Mouse (Mus musculus) embryonic facial prominence, embryonic 13.5 days (tissue): ENCODE results near the gene Rps19. TPM values are rescaled to one million over a fixed set of nuclear protein-coding genes. Genes with fewer than 3 reads are reported as not detected.

Experiments
- ATAC-seq: fragments of 200-750 bp; cut with Nextera tagmentation; 2 replicates; pipeline ENCODE4 v1.8.0; 2017; ENCODE audit warnings: low read depth; ENCODE audit not compliant: insufficient number of reproducible peaks, insufficient read depth, low FRiP score, low TSS enrichment
- H3K27ac ChIP-seq: fragments of 300-500 bp; sonication (generic); 2 replicates; pipeline ENCODE4 v1.5.1; 2015; ENCODE audit warnings: moderate library complexity, mild to moderate bottlenecking, inconsistent platforms
- H3K27me3 ChIP-seq: fragments of 300-500 bp; sonication (generic); 2 replicates; pipeline ENCODE4 v1.6.1; 2015; ENCODE audit warnings: mild to moderate bottlenecking, inconsistent platforms
- H3K36me3 ChIP-seq: fragments of 300-500 bp; sonication (generic); 2 replicates; pipeline ENCODE4 v1.6.1; 2015; ENCODE audit warnings: mild to moderate bottlenecking, inconsistent platforms
- H3K4me1 ChIP-seq: fragments of 300-500 bp; sonication (generic); 2 replicates; pipeline ENCODE4 v1.6.1; 2015; ENCODE audit warnings: inconsistent platforms
- H3K4me2 ChIP-seq: fragments of 300-500 bp; sonication (generic); 2 replicates; pipeline ENCODE4 v1.6.1; 2015; ENCODE audit warnings: moderate library complexity, mild to moderate bottlenecking, inconsistent platforms
- H3K4me3 ChIP-seq: fragments of 300-500 bp; sonication (generic); 2 replicates; pipeline ENCODE4 v1.5.1; 2015; ENCODE audit warnings: mild to moderate bottlenecking, inconsistent platforms
- H3K9ac ChIP-seq: fragments of 300-500 bp; sonication (generic); 2 replicates; pipeline ENCODE4 v1.6.1; 2015; ENCODE audit warnings: mild to moderate bottlenecking, inconsistent platforms
- H3K9me3 ChIP-seq: fragments of 300-500 bp; sonication (generic); 2 replicates; pipeline ENCODE4 v1.6.1; 2016; ENCODE audit warnings: inconsistent platforms
- WGBS: fragments of 180-500 bp; shearing (Covaris S2); methylation state at CpG from one replicate; pipeline ENCODE4 v1.1.7; 2015; ENCODE audit warnings: mixed read lengths; 5-methylcytosine and 5-hydroxymethylcytosine counted together
- polyA plus RNA-seq: library from polyadenylated mRNA; unstranded; fragments of >200 nt; fragmentation: Nextera tagmentation; extraction: Ambion mirVana; gene quantifications from 2 replicates; pipeline ENCODE4 v1.2.1, GENCODE M21; 2015

The Rps19 gene
- polyA plus RNA-seq, 1 experiment from 2014 or later: 3,152 TPM

GRCm38 (mm10) chr7:24904070-24904483 is 19.9 kb downstream of the Rps19 start:
- H3K27me3 ChIP-seq: no peaks in the 10 kb centered on the region
- ATAC-seq: peak; percentile 95
- peak overlapping the region; percentile 76 for H3K4me2 ChIP-seq
- H3K9me3 ChIP-seq: no peaks in the 10 kb centered on the region
- peaks cover 48% of the 10 kb centered on the region for H3K4me1 ChIP-seq
- peak overlapping the region; percentile 85 for H3K9ac ChIP-seq
- under 1% methylated on average over 29 of the region's 30 CpGs for WGBS
- H3K36me3 ChIP-seq: peaks cover 17% of the 10 kb centered on the region
- H3K4me3 ChIP-seq: peak overlapping the region; percentile 81
- peak overlapping the region; percentile 87 for H3K27ac ChIP-seq

DNA sequence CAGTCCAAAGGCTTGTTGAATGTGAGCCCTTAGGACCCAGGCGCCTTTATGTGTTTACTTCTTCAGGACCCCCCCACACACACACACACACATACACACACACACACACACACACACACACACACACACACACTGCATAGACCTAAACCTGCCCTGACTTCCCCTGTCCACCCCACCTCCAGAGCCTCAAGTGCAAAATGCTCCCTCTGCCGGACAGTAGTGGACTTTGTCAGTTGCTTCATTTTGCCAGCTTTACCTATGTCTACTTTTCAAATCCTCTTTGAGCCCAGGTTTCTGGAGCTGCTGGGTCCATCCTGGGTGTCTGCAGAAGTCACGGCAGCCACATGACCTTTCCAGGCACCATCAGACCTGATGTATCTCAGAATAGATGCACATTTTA is 20.8 kb downstream of the Rps19 start:
- Histone ChIP-seq H3K27me3 (no peaks in the 10 kb centered on the region), H3K27ac (peak overlapping the region; percentile 76; the same call in 1 of the 2 replicates), H3K4me2 (peak overlapping the region; percentile 76), H3K4me3 (peak overlapping the region; percentile 81), H3K36me3 (peaks cover 23% of the 10 kb centered on the region), H3K9me3 (no peaks in the 10 kb centered on the region), H3K4me1 (peaks cover 48% of the 10 kb centered on the region), H3K9ac (peak overlapping the region; percentile 85)
- ATAC-seq: no peak
- 21% methylated on average over 3 of the region's 3 CpGs for WGBS

GRCm38 (mm10) chr7:24906551-24906950 is 22.4 kb downstream of the Rps19 start:
- peaks cover 35% of the 10 kb centered on the region for H3K36me3 ChIP-seq
- H3K4me2 ChIP-seq: peak overlapping the region; percentile 37
- H3K9me3 ChIP-seq: no peaks in the 10 kb centered on the region
- ATAC-seq: no peak
- H3K9ac ChIP-seq: peak overlapping the region; percentile 85
- no peak overlapping the region; the same call in 1 of the 2 replicates for H3K4me3 ChIP-seq
- H3K27ac ChIP-seq: peak overlapping the region; percentile 62
- H3K4me1 ChIP-seq: peaks cover 48% of the 10 kb centered on the region
- WGBS: 31% methylated on average over 6 of the region's 6 CpGs
- no peaks in the 10 kb centered on the region for H3K27me3 ChIP-seq

GRCm38 (mm10) chr7:24907211-24907748 is 23.1 kb downstream of the Rps19 start:
- peaks cover 44% of the 10 kb centered on the region for H3K4me1 ChIP-seq
- H3K36me3 ChIP-seq: peaks cover 42% of the 10 kb centered on the region
- H3K27me3 ChIP-seq: no peaks in the 10 kb centered on the region
- peak overlapping the region; percentile 85 for H3K9ac ChIP-seq
- 11% methylated on average over 13 of the region's 13 CpGs for WGBS
- 0 out of 2 replicates have a peak, but pooled peaks have one; percentile 26 for ATAC-seq
- peak overlapping the region; percentile 62 for H3K27ac ChIP-seq
- H3K4me2 ChIP-seq: peak overlapping the region; percentile 37
- H3K4me3 ChIP-seq: no peak overlapping the region
- H3K9me3 ChIP-seq: no peaks in the 10 kb centered on the region

DNA sequence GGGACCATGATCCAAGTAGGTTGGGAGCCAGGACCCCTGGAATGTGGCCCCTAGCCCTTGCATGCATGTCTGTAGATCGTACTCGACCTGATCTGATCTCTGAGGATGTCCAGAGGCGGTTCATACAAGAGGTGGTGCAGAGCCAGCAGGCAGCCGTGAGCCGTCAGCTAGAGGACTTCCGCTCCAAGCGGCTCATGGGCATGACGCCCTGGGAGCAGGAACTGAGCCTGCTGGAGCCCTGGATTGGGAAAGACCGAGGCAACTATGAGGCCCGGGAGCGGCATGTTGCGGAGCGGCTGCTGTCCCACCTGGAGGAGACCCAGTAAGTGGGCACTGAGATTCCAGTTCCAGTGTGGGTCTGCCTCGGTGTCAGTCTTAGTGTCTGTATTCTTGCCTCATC is 28.3 kb downstream of the Rps19 start:
- H3K4me2 ChIP-seq: no peak overlapping the region
- no peak overlapping the region for H3K4me3 ChIP-seq
- H3K9ac ChIP-seq: no peak overlapping the region
- no peak overlapping the region for H3K27ac ChIP-seq
- H3K9me3 ChIP-seq: no peaks in the 10 kb centered on the region
- H3K36me3 ChIP-seq: peaks cover 68% of the 10 kb centered on the region
- no peak for ATAC-seq
- H3K27me3 ChIP-seq: no peaks in the 10 kb centered on the region
- H3K4me1 ChIP-seq: peaks cover 6% of the 10 kb centered on the region
- WGBS: 92% methylated on average over 14 of the region's 14 CpGs

DNA sequence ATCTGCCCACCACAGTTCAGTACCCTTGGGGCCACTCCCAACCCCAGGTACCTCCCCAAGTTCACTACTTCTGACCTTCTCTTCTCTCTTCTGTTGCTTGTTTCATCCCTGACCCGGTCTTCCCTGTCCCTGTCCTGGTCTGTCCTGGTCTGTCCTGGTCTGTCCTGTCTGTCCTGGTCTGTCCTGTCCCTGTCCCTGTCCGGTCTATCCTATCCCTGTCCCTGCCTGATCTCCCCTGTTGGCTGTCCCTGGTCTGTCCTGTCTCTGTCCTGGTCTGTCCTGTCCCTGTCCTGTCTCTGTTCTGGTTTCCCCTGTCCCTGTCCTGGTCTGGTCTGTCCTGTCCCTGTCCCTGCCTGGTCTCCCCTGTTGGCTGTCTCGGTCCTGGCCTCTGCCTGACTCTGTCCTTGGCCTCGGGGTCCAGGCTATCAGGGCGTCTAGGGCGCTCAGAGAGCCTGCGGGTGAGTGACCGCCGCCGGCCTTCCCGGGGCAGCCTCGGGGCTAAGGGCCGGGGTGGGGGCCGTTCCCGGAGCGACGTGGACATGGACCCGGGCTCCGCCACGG is 34.7 kb downstream of the Rps19 start:
- Histone ChIP-seq H3K4me2 (no peak overlapping the region), H3K36me3 (peaks cover 73% of the 10 kb centered on the region), H3K4me1 (no peaks in the 10 kb centered on the region), H3K27ac (no peak overlapping the region), H3K9me3 (no peaks in the 10 kb centered on the region), H3K27me3 (no peaks in the 10 kb centered on the region), H3K9ac (no peak overlapping the region), H3K4me3 (no peak overlapping the region)
- peak; percentile 62; the same call in 1 of the 2 replicates for ATAC-seq
- WGBS: 89% methylated on average over 20 of the region's 20 CpGs

DNA sequence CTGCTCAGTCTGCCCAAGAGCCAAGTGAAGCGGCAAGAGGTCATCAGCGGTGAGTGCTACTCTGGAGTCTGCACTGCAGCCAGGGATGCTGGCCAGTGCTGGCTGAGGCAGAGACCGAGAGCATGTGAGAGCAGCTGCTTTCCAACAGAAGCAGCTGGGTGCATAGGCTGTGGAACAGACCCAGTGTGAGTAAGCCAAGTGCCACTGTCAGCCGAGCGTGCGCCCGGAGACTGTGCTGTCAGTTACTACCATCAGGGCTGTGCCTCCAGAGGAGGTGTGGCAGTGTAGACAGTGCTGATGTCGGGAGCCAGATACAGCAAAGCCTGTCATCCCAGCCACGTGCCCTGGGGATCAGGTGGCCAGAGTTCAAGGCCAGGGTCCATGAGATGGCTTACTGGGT is 35.6 kb downstream of the Rps19 start:
- no peak for ATAC-seq
- WGBS: 86% methylated on average over 9 of the region's 9 CpGs
- no peak overlapping the region for H3K9ac ChIP-seq
- H3K36me3 ChIP-seq: peaks cover 82% of the 10 kb centered on the region
- no peak overlapping the region for H3K4me3 ChIP-seq
- H3K27ac ChIP-seq: no peak overlapping the region
- H3K9me3 ChIP-seq: no peaks in the 10 kb centered on the region
- H3K4me2 ChIP-seq: no peak overlapping the region
- H3K4me1 ChIP-seq: no peaks in the 10 kb centered on the region
- H3K27me3 ChIP-seq: no peaks in the 10 kb centered on the region

- Histone ChIP-seq H3K27me3 (peaks cover 79% of the 10 kb centered on the region), H3K27ac (no peak overlapping the region), H3K4me1 (peaks cover 22% of the 10 kb centered on the region), H3K36me3 (peaks cover 20% of the 10 kb centered on the region), H3K4me3 (no peak overlapping the region), H3K9ac (no peak overlapping the region), H3K9me3 (no peaks in the 10 kb centered on the region), H3K4me2 (no peak overlapping the region)
- ATAC-seq: no peak
- WGBS: 49% methylated on average over 6 of the region's 6 CpGs
Observed at GRCm38 (mm10) chr7:24930475-24930874, 46.3 kb downstream of the Rps19 start.

DNA sequence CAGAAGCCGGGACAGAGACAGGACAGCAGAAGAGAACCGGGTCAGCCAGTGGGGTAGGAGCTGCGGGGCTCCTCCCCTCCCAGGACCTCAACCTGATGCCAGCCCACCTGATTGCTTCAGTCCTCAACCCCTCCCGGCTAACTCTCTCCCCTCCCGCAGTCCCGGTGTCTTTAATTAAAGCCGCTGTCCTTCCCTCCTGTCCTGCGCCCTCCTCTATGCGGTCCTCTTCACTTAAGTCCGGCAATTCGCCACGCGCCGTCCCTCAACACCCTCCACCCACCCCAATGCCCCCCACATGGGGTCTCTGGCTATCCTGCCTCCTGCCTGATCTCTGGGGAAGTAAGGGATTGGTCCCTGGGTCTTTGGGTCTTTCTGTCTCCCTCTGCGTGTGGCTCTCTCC is 47.5 kb downstream of the Rps19 start:
- Histone ChIP-seq H3K9ac (no peak overlapping the region), H3K27me3 (peaks cover 91% of the 10 kb centered on the region), H3K27ac (no peak overlapping the region), H3K36me3 (peaks cover 9% of the 10 kb centered on the region), H3K9me3 (no peaks in the 10 kb centered on the region), H3K4me1 (peaks cover 22% of the 10 kb centered on the region), H3K4me2 (no peak overlapping the region), H3K4me3 (no peak overlapping the region)
- WGBS: 1% methylated on average over 15 of the region's 15 CpGs
- ATAC-seq: no peak

Other genes starting within 250 kb of the Rps19 start
- 13.7 and 16.0 TPM in 2 replicates for gene Lypd3, start 247.8 kb upstream of the Rps19 start, polyA plus RNA-seq
- not detected in 2 replicates for gene Tex101, start 207.7 kb upstream of the Rps19 start, polyA plus RNA-seq
- not detected in 2 replicates for gene BC049730, start 175.1 kb upstream of the Rps19 start, polyA plus RNA-seq
- not detected in 2 replicates for gene Gm4763, start 157.5 kb upstream of the Rps19 start, polyA plus RNA-seq
- gene Cd177, start 124.1 kb upstream of the Rps19 start, polyA plus RNA-seq: 0.35 and 0.77 TPM in 2 replicates
- gene Ceacam10, start 107.2 kb upstream of the Rps19 start, polyA plus RNA-seq: 0.56 and 0.74 TPM in 2 replicates
- 19.6 and 35.1 TPM in 2 replicates for gene Gm9844, start 22.2 kb upstream of the Rps19 start, polyA plus RNA-seq
- gene Lypd4, start 14.4 kb upstream of the Rps19 start, polyA plus RNA-seq: not detected in 2 replicates
- not detected in 2 replicates for gene Dmrtc2, start 14.3 kb upstream of the Rps19 start, polyA plus RNA-seq
- gene Cd79a, start 13.0 kb downstream of the Rps19 start, polyA plus RNA-seq: 0.41 and 0.89 TPM in 2 replicates
- gene Arhgef1, start 18.5 kb downstream of the Rps19 start, polyA plus RNA-seq: 115 and 122 TPM in 2 replicates
- gene Gm4881, start 60.1 kb downstream of the Rps19 start, polyA plus RNA-seq: not detected in 2 replicates
- 141 and 163 TPM in 2 replicates for gene Rabac1, start 88.4 kb downstream of the Rps19 start, polyA plus RNA-seq
- 2.0 and 2.3 TPM in 2 replicates for gene Atp1a3, start 121.6 kb downstream of the Rps19 start, polyA plus RNA-seq
- 9.8 and 11.2 TPM in 2 replicates for gene Grik5, start 188.0 kb downstream of the Rps19 start, polyA plus RNA-seq
- gene Zfp574, start 188.2 kb downstream of the Rps19 start, polyA plus RNA-seq: 33.7 and 36.3 TPM in 2 replicates